Mouse (Mus musculus): ENCODE results near the gene Eif4enif1.
"Not testable (repeated sequence)": the region's sequence is repeated elsewhere in the genome, so short reads cannot be mapped to it uniquely, and the experiment has no call there.

GRCm38 (mm10) chr11:3156991-3157390, 45.2 kb upstream of the Eif4enif1 start:
- not testable (repeated sequence) for TF ChIP-seq CTCF (conservative IDR thresholded peaks at IDR 0.05; ENCODE audit: low read length); NANOG (IDR thresholded peaks at IDR 0.05; ENCODE audit: borderline replicate concordance, low read length)

Data from E14TG2a.4 (cell line).